Mouse (Mus musculus) activated CD4-positive, CD25-positive, alpha-beta regulatory T cell, adult 4 months (primary cell): Measurements from ENCODE around the gene Ezr. TPM values are rescaled to one million over a fixed set of nuclear protein-coding genes. Genes with fewer than 3 reads are reported as not detected.
A peak's percentile ranks its signal among the peaks of the same experiment; 100 is the strongest.
"Not testable (repeated sequence)": the region's sequence is repeated elsewhere in the genome, so short reads cannot be mapped to it uniquely, and the experiment has no call there.

Source experiments
- ATAC-seq: one replicate; pipeline ENCODE4 v1.8.0; 2017
- polyA plus RNA-seq, 2 experiments: library from polyadenylated mRNA; unstranded; fragments of 100-300 nt; shearing (Covaris generic); gene quantifications; one replicate each; pipeline ENCODE4 v1.2.1; 2017

Gene Ezr
- polyA plus RNA-seq, 2 experiments from 2014 or later, result 112 to 143 TPM

- not testable (repeated sequence) for ATAC-seq
Observed at GRCm38 (mm10) chr17:6703381-6704270, 79.0 kb downstream of the Ezr start.

- not testable (repeated sequence) for ATAC-seq
Observed at GRCm38 (mm10) chr17:6702625-6703221, 79.9 kb downstream of the Ezr start.

GRCm38 (mm10) chr17:6700077-6700476 lies 82.5 kb downstream of the Ezr start:
- ATAC-seq, result not testable (repeated sequence)

GRCm38 (mm10) chr17:6699502-6699901 lies 83.1 kb downstream of the Ezr start:
- not testable (repeated sequence) for ATAC-seq

GRCm38 (mm10) chr17:6697224-6697775 lies 85.3 kb downstream of the Ezr start:
- ATAC-seq, result peak; percentile 70

- ATAC-seq, result not testable (repeated sequence)
Observed at GRCm38 (mm10) chr17:6696521-6696920, 86.1 kb downstream of the Ezr start.

- ATAC-seq, result not testable (repeated sequence)
Observed at GRCm38 (mm10) chr17:6695712-6696111, 86.9 kb downstream of the Ezr start.

GRCm38 (mm10) chr17:6691596-6691995 lies 91.0 kb downstream of the Ezr start:
- ATAC-seq, result not testable (repeated sequence)

GRCm38 (mm10) chr17:6689344-6689743 lies 93.2 kb downstream of the Ezr start:
- not testable (repeated sequence) for ATAC-seq

Other genes with a start within 250 kb of the Ezr start
- gene Dynlt1c, start 181.1 kb downstream of the Ezr start, polyA plus RNA-seq, result 10 to 100 TPM; 21.6 to 42.6 TPM
- 10 to 100 TPM; 72.5 to 96.4 TPM for gene Dynlt1f, start 126.9 kb downstream of the Ezr start, polyA plus RNA-seq
- gene Sytl3, start 123.7 kb downstream of the Ezr start, polyA plus RNA-seq, result 1 to 10 TPM; 2.9 to 6.2 TPM
- gene Rsph3b, start 165.9 kb upstream of the Ezr start, polyA plus RNA-seq, result 10 to 100 TPM; 26.1 to 31.4 TPM
- gene Tagap1, start 178.4 kb upstream of the Ezr start, polyA plus RNA-seq, result 10 to 100 TPM; 45.9 to 57.3 TPM
- 100 to 1,000 TPM; 368 to 401 TPM for gene Rnaset2b, start 187.8 kb upstream of the Ezr start, polyA plus RNA-seq
- under 1 TPM in 1 of 2 experiments, not detected in 1; 0.20 TPM for gene Gm49721, start 196.1 kb upstream of the Ezr start, polyA plus RNA-seq
- gene Gm1604a, start 242.8 kb upstream of the Ezr start, polyA plus RNA-seq, result not detected